Mouse (Mus musculus) heart, adult 2 months (tissue): Measurements from ENCODE around the gene Kptn. TPM values are rescaled to one million over a fixed set of nuclear protein-coding genes. Genes with fewer than 3 reads are reported as not detected.

ENCODE experiments used
- DNase-seq, 2 experiments: peaks; one replicate each; pipeline ENCODE4 v3.0.0; 2021
- H3K27ac ChIP-seq: fragments of 200-600 bp; 2 replicates; pipeline ENCODE4 v1.8.1; 2022
- H3K27me3 ChIP-seq: fragments of 200-500 bp; 2 replicates; pipeline ENCODE4 v1.6.1; 2012; ENCODE audit warnings: mild to moderate bottlenecking, low read length, inconsistent platforms, mixed read lengths; ENCODE audit not compliant: control insufficient read depth, insufficient read depth
- H3K36me3 ChIP-seq: fragments of 200-500 bp; 2 replicates; pipeline ENCODE4 v1.6.1; 2012; ENCODE audit warnings: low read length, inconsistent platforms; ENCODE audit not compliant: control insufficient read depth, insufficient read depth
- H3K4me1 ChIP-seq: fragments of 200-500 bp; 2 replicates; pipeline ENCODE4 v1.6.1; 2011; ENCODE audit warnings: low read length; ENCODE audit not compliant: control insufficient read depth, insufficient read depth
- H3K4me3 ChIP-seq: fragments of 200-600 bp; 2 replicates; pipeline ENCODE4 v1.8.1; 2022
- H3K79me2 ChIP-seq: fragments of 200-500 bp; replicated peaks from 2 replicates; pipeline ENCODE4 v1.6.1; 2012; ENCODE audit warnings: mild to moderate bottlenecking, inconsistent platforms, low read length, moderate library complexity, mixed read lengths; ENCODE audit not compliant: control insufficient read depth, insufficient read depth
- H3K9ac ChIP-seq: fragments of 200-500 bp; 2 replicates; pipeline ENCODE4 v1.6.1; 2012; ENCODE audit warnings: low read depth, mild to moderate bottlenecking, control low read depth, inconsistent platforms, low read length, mixed read lengths
- CTCF ChIP-seq: fragments of 200-600 bp; IDR thresholded peaks from 2 replicates; pipeline ENCODE4 v1.8.1; 2022; ENCODE audit warnings: antibody characterized with exemption, mild to moderate bottlenecking, moderate library complexity
- EP300 ChIP-seq: fragments of 200-500 bp; IDR thresholded peaks from 2 replicates; pipeline ENCODE4 v1.6.1; 2011; ENCODE audit warnings: low read depth, low read length, control low read depth; ENCODE audit not compliant: insufficient read depth
- POLR2A ChIP-seq: fragments of 200-500 bp; IDR thresholded peaks from 2 replicates; pipeline ENCODE4 v1.6.1; 2011; ENCODE audit warnings: mild to moderate bottlenecking, low read depth, low read length, control low read depth; ENCODE audit not compliant: insufficient read depth
- WGBS: fragments of 180-500 bp; shearing (Covaris S2); methylation state at CpG from one replicate; pipeline ENCODE4 v1.1.7; 2018; 5-methylcytosine and 5-hydroxymethylcytosine counted together
- intact Hi-C: fragments of 180-260 bp; cut with DNase I; formaldehyde crosslinking; loops from one replicate; pipeline ENCODE4 v1.15.1; 2025
- long read RNA-seq: library from polyadenylated mRNA; stranded (forward); transcript quantifications from one replicate; pipeline ENCODE4 v2.0.0, GENCODE M21; 2021
- polyA plus RNA-seq: library from polyadenylated mRNA; depleted of rRNA; stranded (reverse); fragments of >200 nt; gene quantifications from 2 replicates; pipeline ENCODE4 v1.2.3, GENCODE M21; 2012; rRNA removed
- total RNA-seq, 2 experiments: library from RNA; stranded (reverse); gene quantifications; 2 replicates each; pipeline ENCODE4 v1.2.3; 2021

The Kptn gene
- total RNA-seq (10 to 100 TPM; 17.8 to 20.6 TPM), polyA plus RNA-seq (38.3 and 45.2 TPM in 2 replicates)
- long read RNA-seq, transcript Kptn-201 (12 exons, 1,630 nt): major isoform, 11 of 19 reads
- long read RNA-seq, partial matches to known transcripts: 5 of 19 reads
- long read RNA-seq, other reads (novel, unspliced or antisense): 3 of 19 reads

DNA sequence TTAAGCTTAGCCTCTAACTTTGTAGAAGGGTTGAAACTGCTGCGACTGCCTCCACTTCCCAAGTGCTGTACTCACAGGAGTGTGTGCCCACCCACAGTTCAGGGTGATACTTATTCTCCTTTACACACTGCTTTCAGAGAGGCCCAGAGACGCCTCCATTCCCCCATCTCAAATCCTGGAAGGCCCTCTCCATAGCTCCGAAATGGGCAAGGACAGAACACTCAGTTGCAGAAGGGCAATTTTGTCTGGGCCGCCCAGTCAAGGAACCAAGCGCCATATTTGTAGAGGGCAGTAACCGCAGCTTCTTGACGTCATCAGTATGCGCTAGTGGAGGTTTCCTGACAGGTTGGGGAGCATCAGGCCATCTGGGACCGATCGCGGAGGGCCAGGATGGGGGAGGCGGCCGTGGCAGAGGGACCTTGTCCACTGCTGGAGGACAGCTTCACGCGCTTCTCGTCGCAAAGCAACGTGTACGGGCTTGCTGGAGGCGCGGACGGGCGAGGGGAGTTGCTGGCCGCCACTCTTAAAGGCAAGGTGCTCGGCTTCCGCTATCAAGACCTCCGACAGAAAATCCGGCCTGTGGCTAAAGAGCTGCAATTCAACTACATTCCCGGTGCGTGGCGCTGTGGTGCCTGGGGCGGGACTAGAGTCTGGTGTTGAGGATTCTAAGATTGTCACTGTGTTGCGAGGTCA, at the start of gene Kptn:
Gene Kptn, plus strand, starts transcription at position 327 of the 693 bp plus-strand sequence.
- Histone ChIP-seq H3K9ac (peak within 1 kb of the TSS; percentile 91), H3K4me1 (peaks cover 2% of the 10 kb centered on the region), H3K79me2 (no peaks in the 10 kb centered on the region), H3K27ac (peak within 1 kb of the TSS; percentile 97), H3K36me3 (no peaks in the 10 kb centered on the region), H3K4me3 (peak within 1 kb of the TSS; percentile 89), H3K27me3 (no peaks in the 10 kb centered on the region)
- TF ChIP-seq CTCF (peak; percentile 95; the same call in 1 of the 2 replicates), EP300 (0 out of 2 replicates have a peak, but pooled peaks have one; percentile 42), POLR2A (no peak; the same call in 1 of the 2 replicates)
- peak; percentile 91 to 93 for DNase-seq
- intact Hi-C loops: loop anchor here (1.0 kb wide), 2 partner anchors 18 to 21 kb away; partner anchors contain the start of gene Napa
- under 1% methylated on average over 33 of the region's 33 CpGs for WGBS

GRCm38 (mm10) chr7:16070846-16071245, 48.8 kb upstream of the Kptn start:
- intact Hi-C loops: no loop called here
- Histone ChIP-seq H3K27me3 (no peaks in the 10 kb centered on the region), H3K9ac (no peak overlapping the region), H3K4me1 (no peaks in the 10 kb centered on the region), H3K4me3 (no peak overlapping the region), H3K36me3 (no peaks in the 10 kb centered on the region), H3K27ac (no peak overlapping the region), H3K79me2 (no peaks in the 10 kb centered on the region)
- TF ChIP-seq EP300 (no peak), CTCF (no peak), POLR2A (no peak)
- no peak for DNase-seq

DNA sequence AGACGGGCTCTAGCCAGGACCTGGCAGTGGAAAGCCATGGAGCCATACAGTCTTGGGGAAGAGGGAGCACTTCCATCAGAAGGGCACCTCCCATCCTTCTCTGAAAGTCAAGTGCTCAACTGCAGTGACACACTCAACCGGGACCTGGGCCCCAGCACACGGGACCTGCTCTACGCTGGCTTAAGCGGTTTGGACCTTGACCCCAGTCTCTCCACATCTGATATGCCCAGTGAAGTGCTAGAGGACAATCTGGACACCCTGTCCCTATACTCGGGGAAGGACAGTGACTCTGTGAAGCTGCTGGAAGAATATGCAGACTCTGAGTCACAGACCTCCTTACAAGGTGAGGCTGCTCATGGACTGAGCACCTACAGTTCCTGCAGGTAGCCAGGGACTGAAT, 47.8 kb upstream of the Kptn start:
- no peak for DNase-seq
- 75% methylated on average over 6 of the region's 6 CpGs for WGBS
- intact Hi-C loops: no loop called here
- TF ChIP-seq POLR2A (no peak), CTCF (no peak), EP300 (no peak)
- Histone ChIP-seq H3K27me3 (no peaks in the 10 kb centered on the region), H3K9ac (no peak overlapping the region), H3K36me3 (no peaks in the 10 kb centered on the region), H3K27ac (no peak overlapping the region), H3K79me2 (no peaks in the 10 kb centered on the region), H3K4me1 (no peaks in the 10 kb centered on the region), H3K4me3 (no peak overlapping the region)

- no peaks in the 10 kb centered on the region for H3K79me2 ChIP-seq
- no peak overlapping the region for H3K27ac ChIP-seq
- DNase-seq: no peak
- TF ChIP-seq EP300 (no peak), POLR2A (no peak), CTCF (no peak)
- H3K9ac ChIP-seq: no peak overlapping the region
- H3K4me3 ChIP-seq: no peak overlapping the region
- H3K27me3 ChIP-seq: no peaks in the 10 kb centered on the region; the same call in 1 of the 2 replicates
- intact Hi-C loops: no loop called here
- WGBS: 67% methylated on average over 1 of the region's 1 CpGs
- H3K4me1 ChIP-seq: no peaks in the 10 kb centered on the region
- no peaks in the 10 kb centered on the region for H3K36me3 ChIP-seq
These were observed 39.7 kb upstream of the Kptn start for GRCm38 (mm10) chr7:16079947-16080346.

- intact Hi-C loops: no loop called here
- no peaks in the 10 kb centered on the region for H3K4me1 ChIP-seq
- WGBS: 63% methylated on average over 4 of the region's 4 CpGs
- no peak for DNase-seq
- no peak overlapping the region for H3K27ac ChIP-seq
- H3K27me3 ChIP-seq: no peaks in the 10 kb centered on the region; the same call in 1 of the 2 replicates
- H3K9ac ChIP-seq: no peak overlapping the region
- no peaks in the 10 kb centered on the region for H3K36me3 ChIP-seq
- TF ChIP-seq POLR2A (no peak), CTCF (no peak), EP300 (no peak)
- no peak overlapping the region for H3K4me3 ChIP-seq
- H3K79me2 ChIP-seq: no peaks in the 10 kb centered on the region
These were observed 39.1 kb upstream of the Kptn start for GRCm38 (mm10) chr7:16080581-16080980.

DNA sequence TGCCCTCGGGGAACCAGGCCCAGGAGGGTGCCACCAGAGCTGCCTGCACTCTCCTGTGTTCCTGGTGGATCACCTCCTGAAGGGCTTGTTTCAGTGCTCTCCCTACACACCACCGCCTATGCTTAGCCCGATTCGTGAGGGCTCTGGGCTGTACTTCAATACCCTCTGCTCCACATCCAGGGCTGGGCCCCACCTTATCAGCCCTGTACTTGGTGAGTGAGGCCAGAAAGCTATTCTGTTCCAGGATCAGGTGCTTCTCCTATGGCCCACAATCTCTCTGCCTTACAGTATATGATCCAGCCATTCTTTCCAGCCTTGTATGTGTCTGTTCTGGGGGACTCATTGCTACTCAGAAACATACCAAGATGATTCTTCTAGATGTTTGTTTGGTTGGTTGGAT, 36.3 kb upstream of the Kptn start:
- TF ChIP-seq POLR2A (no peak), CTCF (no peak), EP300 (no peak)
- Histone ChIP-seq H3K27me3 (no peaks in the 10 kb centered on the region; the same call in 1 of the 2 replicates), H3K4me3 (no peak overlapping the region), H3K9ac (no peak overlapping the region), H3K4me1 (no peaks in the 10 kb centered on the region), H3K79me2 (no peaks in the 10 kb centered on the region), H3K36me3 (no peaks in the 10 kb centered on the region), H3K27ac (no peak overlapping the region)
- no peak for DNase-seq
- intact Hi-C loops: no loop called here
- 49% methylated on average over 4 of the region's 4 CpGs for WGBS
